Mouse (Mus musculus) erythroblast, embryonic 14.5 days (primary cell): Measurements from ENCODE around the gene Col1a2.

Experiments used
- GATA1 ChIP-seq: IDR thresholded peaks from 2 replicates; pipeline ENCODE4 v1.6.1; 2012; ENCODE audit warnings: low read length, inconsistent platforms, mixed read lengths
- TAL1 ChIP-seq: IDR thresholded peaks from 3 replicates; pipeline ENCODE4 v1.6.1; 2012; ENCODE audit warnings: low read length, inconsistent platforms, mixed read lengths

GRCm38 (mm10) chr6:4563477-4563876 is 58.9 kb downstream of the Col1a2 start:
- TF ChIP-seq GATA1 (no peak), TAL1 (no peak)
